Mouse (Mus musculus) megakaryocyte, embryonic 14.5 days (primary cell): Measurements from ENCODE around the gene Arhgap19. TPM values are rescaled to one million over a fixed set of nuclear protein-coding genes. Genes with fewer than 3 reads are reported as not detected.

Experiments
- H3K27me3 ChIP-seq: replicated peaks from 2 replicates; pipeline ENCODE3; 2012; ENCODE audit warnings: inconsistent platforms
- H3K36me3 ChIP-seq: replicated peaks from 2 replicates; pipeline ENCODE3; 2012; ENCODE audit warnings: low read length, inconsistent platforms, mixed read lengths
- H3K4me1 ChIP-seq: 2 replicates; pipeline ENCODE4 v1.6.1; 2012; ENCODE audit warnings: inconsistent platforms
- H3K4me3 ChIP-seq: replicated peaks from 2 replicates; pipeline ENCODE3; 2012; ENCODE audit warnings: moderate library complexity, mild to moderate bottlenecking, inconsistent platforms
- H3K9me3 ChIP-seq: 2 replicates; pipeline ENCODE4 v1.6.1; 2012; ENCODE audit warnings: inconsistent platforms
- FLI1 ChIP-seq: IDR thresholded peaks from 2 replicates; pipeline ENCODE4 v1.6.1; 2012; ENCODE audit warnings: low read length, inconsistent platforms, mixed read lengths
- GATA1 ChIP-seq: IDR thresholded peaks from 3 replicates; pipeline ENCODE4 v1.6.1; 2012; ENCODE audit warnings: mixed read lengths, low read length, inconsistent platforms, borderline replicate concordance
- polyA plus RNA-seq: library from polyadenylated mRNA; stranded (reverse); fragments of >175 nt; gene quantifications from 2 replicates; pipeline ENCODE4 v1.2.3, GENCODE M21; 2012; ENCODE audit warnings: low replicate concordance; ENCODE audit not compliant: insufficient read depth

Gene Arhgap19
- polyA plus RNA-seq, 1 experiment, result 1.8 TPM

DNA sequence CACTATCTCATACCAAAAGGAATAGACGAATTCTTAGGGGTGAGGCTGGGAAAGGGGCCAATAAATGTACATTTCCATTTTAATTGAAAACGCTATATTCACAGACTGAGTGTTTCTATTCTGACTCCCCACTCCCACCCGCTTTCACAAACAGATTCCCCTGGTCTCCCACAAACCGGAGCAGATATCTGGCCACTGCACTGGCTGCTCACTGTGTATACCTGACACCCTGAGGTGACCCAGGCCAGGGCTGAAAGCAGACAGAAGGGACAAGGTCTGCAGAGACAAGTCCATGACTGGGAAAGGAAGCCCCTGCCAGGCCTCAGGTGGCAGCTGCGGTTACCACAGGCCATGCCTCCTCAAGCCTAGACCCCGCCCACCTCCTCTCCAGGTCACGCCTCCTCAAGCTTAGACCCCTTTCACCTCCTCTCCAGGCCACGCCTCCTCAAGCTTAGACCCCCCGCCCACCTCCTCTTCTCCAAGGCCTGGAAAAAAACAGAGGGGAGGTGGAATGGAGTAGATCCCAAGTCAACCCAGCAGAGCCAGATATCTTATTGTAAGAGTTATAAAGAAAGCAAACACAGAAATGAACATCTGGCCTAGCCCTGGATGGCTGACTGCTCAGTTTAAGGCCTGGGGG, 76.9 kb downstream of the Arhgap19 start:
- Histone ChIP-seq H3K4me3 (no peak overlapping the region), H3K27me3 (peaks cover 47% of the 10 kb centered on the region), H3K9me3 (peaks cover 5% of the 10 kb centered on the region; the same call in 1 of the 2 replicates), H3K4me1 (peaks cover 3% of the 10 kb centered on the region; the same call in 1 of the 2 replicates), H3K36me3 (no peaks in the 10 kb centered on the region)
- TF ChIP-seq FLI1, result no peak
- TF ChIP-seq GATA1, result no peak

DNA sequence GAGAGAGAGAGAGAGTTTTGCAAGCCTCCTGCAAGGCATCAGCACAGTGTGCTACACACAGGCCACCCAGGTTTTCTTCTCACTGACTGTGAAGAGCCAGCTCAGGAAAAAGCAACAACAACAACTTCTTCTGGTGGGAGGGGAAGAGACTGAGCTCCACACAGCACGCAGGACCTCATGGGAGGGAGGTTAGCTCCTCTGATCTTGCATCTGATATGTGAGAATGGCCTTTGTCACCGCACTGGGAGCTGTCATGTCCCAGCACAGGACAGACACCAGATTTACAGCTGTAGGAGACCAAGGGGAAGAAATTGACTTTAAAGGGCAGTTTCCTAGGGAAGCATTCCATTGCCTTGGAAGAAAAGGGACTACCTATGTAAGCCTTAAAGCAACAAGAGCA, 78.5 kb downstream of the Arhgap19 start:
- H3K4me1 ChIP-seq, result peaks cover 3% of the 10 kb centered on the region; the same call in 1 of the 2 replicates
- no peaks in the 10 kb centered on the region for H3K9me3 ChIP-seq
- H3K36me3 ChIP-seq, result no peaks in the 10 kb centered on the region
- TF ChIP-seq GATA1 (no peak), FLI1 (no peak)
- H3K4me3 ChIP-seq, result no peak overlapping the region
- peaks cover 44% of the 10 kb centered on the region for H3K27me3 ChIP-seq

DNA sequence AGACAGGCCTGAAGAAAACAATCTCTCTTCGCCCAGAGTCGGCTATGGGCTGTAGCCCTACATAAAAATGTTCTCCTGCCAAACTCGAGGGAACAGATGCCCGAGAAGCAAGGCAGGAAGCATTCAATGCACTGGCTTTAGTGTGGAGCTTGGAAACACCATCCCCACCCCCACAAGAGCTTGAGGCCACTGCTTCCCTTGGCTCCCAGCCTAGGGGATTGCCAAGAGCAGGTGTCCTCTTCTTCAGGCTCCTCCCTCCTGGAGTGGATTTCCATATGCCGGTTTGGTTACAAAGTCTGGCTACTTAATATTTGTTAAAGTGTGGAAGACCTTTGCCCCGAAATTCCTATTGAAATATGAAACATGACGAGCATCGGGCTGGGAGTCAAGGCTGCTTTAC, 82.4 kb downstream of the Arhgap19 start:
- TF ChIP-seq FLI1 (no peak), GATA1 (no peak)
- Histone ChIP-seq H3K4me1 (no peaks in the 10 kb centered on the region), H3K27me3 (peaks cover 60% of the 10 kb centered on the region), H3K36me3 (no peaks in the 10 kb centered on the region), H3K4me3 (no peak overlapping the region), H3K9me3 (no peaks in the 10 kb centered on the region)

Other genes starting within 250 kb of the Arhgap19 start
- gene Gm340, start 219.7 kb downstream of the Arhgap19 start, polyA plus RNA-seq, result 0.21 TPM in 1 of 2 replicates, not detected in the other
- gene Slit1, start 58.4 kb downstream of the Arhgap19 start, polyA plus RNA-seq, result 0.34 TPM in 1 of 2 replicates, not detected in the other
- gene Frat1, start 27.9 kb upstream of the Arhgap19 start, polyA plus RNA-seq, result 25.1 and 50.6 TPM in 2 replicates
- 16.8 and 19.5 TPM in 2 replicates for gene Frat2, start 46.1 kb upstream of the Arhgap19 start, polyA plus RNA-seq
- gene Rrp12, start 94.1 kb upstream of the Arhgap19 start, polyA plus RNA-seq, result 8.9 and 14.4 TPM in 2 replicates
- 654 and 1,266 TPM in 2 replicates for gene Pgam1, start 109.9 kb upstream of the Arhgap19 start, polyA plus RNA-seq
- gene Exosc1, start 131.4 kb upstream of the Arhgap19 start, polyA plus RNA-seq, result 5.4 and 13.5 TPM in 2 replicates
- gene Zdhhc16, start 131.4 kb upstream of the Arhgap19 start, polyA plus RNA-seq, result 18.8 and 25.3 TPM in 2 replicates
- 6.0 and 14.4 TPM in 2 replicates for gene Mms19, start 179.1 kb upstream of the Arhgap19 start, polyA plus RNA-seq
- gene Ubtd1, start 179.7 kb upstream of the Arhgap19 start, polyA plus RNA-seq, result 23.1 and 46.7 TPM in 2 replicates
- not detected in 2 replicates for gene Ankrd2, start 234.0 kb upstream of the Arhgap19 start, polyA plus RNA-seq
- 0.93 TPM in 1 of 2 replicates, not detected in the other for gene Hoga1, start 243.6 kb upstream of the Arhgap19 start, polyA plus RNA-seq